Mouse (Mus musculus) layer of hippocampus, postnatal 25 days (tissue): ENCODE results near the gene Sprn. TPM values are rescaled to one million over a fixed set of nuclear protein-coding genes. Genes with fewer than 3 reads are reported as not detected.
"Not testable (repeated sequence)": the region's sequence is repeated elsewhere in the genome, so short reads cannot be mapped to it uniquely, and the experiment has no call there.

Source experiments
- DNase-seq, 2 experiments: peaks; one replicate each; pipeline ENCODE4 v3.0.0; 2022; ENCODE audit warnings: mixed read lengths in 2 of 2, low spot score in 1 of 2; ENCODE audit errors: extremely low spot score in 1 of 2
- total RNA-seq, 2 experiments: library from RNA; stranded (reverse); gene quantifications; 2 replicates each; pipeline ENCODE4 v1.2.3; 2021

Sprn gene
- total RNA-seq, 2 experiments from 2014 or later = 191 to 207 TPM

GRCm38 (mm10) chr7:140153829-140154217 lies 854 bp downstream of the Sprn start:
- DNase-seq = no peak

- DNase-seq = peak; percentile 47 to 52
These were observed 1.3 kb downstream of the Sprn start for GRCm38 (mm10) chr7:140153383-140153782.

GRCm38 (mm10) chr7:140144550-140144949 lies 10.1 kb downstream of the Sprn start:
- no peak for DNase-seq

GRCm38 (mm10) chr7:140141350-140141749 lies 13.3 kb downstream of the Sprn start:
- peak in 1 of 2 experiments; percentile 59 for DNase-seq

- DNase-seq = no peak
These were observed 16.7 kb downstream of the Sprn start for GRCm38 (mm10) chr7:140138021-140138310.

GRCm38 (mm10) chr7:140137135-140138020 lies 17.3 kb downstream of the Sprn start, which contains the start of gene Mtg1:
TSS of gene Mtg1 (plus strand) at chr7:140137564.
- DNase-seq = peak; percentile 98 to 99

- no peak for DNase-seq
These were observed 19.4 kb downstream of the Sprn start for GRCm38 (mm10) chr7:140135106-140135770.

- DNase-seq = not testable (repeated sequence)
These were observed 20.6 kb downstream of the Sprn start for GRCm38 (mm10) chr7:140134033-140134432.

GRCm38 (mm10) chr7:140132184-140132583 lies 22.5 kb downstream of the Sprn start:
- DNase-seq = not testable (repeated sequence)

- no peak for DNase-seq
These were observed 26.8 kb downstream of the Sprn start for GRCm38 (mm10) chr7:140127911-140128310.

GRCm38 (mm10) chr7:140126934-140127333 lies 27.7 kb downstream of the Sprn start:
- DNase-seq = no peak

- no peak for DNase-seq
These were observed 28.7 kb downstream of the Sprn start for GRCm38 (mm10) chr7:140126022-140126350.

- peak; percentile 60 to 71 for DNase-seq
These were observed 29.2 kb downstream of the Sprn start for GRCm38 (mm10) chr7:140125278-140126021.

- DNase-seq = no peak
These were observed 30.3 kb downstream of the Sprn start for GRCm38 (mm10) chr7:140124382-140124781.

- no peak for DNase-seq
These were observed 31.9 kb downstream of the Sprn start for GRCm38 (mm10) chr7:140122765-140123164.

- no peak for DNase-seq
These were observed 33.3 kb downstream of the Sprn start for GRCm38 (mm10) chr7:140121338-140121910.

GRCm38 (mm10) chr7:140120484-140120883 lies 34.2 kb downstream of the Sprn start:
- DNase-seq = no peak

- DNase-seq = peak; percentile 70 to 75
These were observed 38.2 kb downstream of the Sprn start, which contains the start of gene Echs1 for GRCm38 (mm10) chr7:140116329-140117054. TSS of gene Echs1 (minus strand) at chr7:140116476.

- peak in 1 of 2 experiments; percentile 26 for DNase-seq
These were observed 38.9 kb downstream of the Sprn start, which contains the start of gene Paox for GRCm38 (mm10) chr7:140115583-140116328. TSS of gene Paox (plus strand) at chr7:140115799.
